Mouse (Mus musculus) MEL (cell line): Measurements from ENCODE around the gene P3h3.

ENCODE experiments used
- CTCF ChIP-seq, 3 experiments: IDR thresholded peaks in 2 of 3; conservative IDR thresholded peaks in 1 of 3; 2 replicates each; pipeline ENCODE4 v1.5.1; 2011 to 2012; ENCODE audit warnings: low read length in 3 of 3, low read depth in 2 of 3, mild to moderate bottlenecking in 2 of 3, improper control_type of control experiment in 1 of 3, inconsistent platforms in 1 of 3, mixed read lengths in 1 of 3, moderate library complexity in 1 of 3; ENCODE audit not compliant: control insufficient read depth in 1 of 3, insufficient read depth in 1 of 3, poor library complexity in 1 of 3, severe bottlenecking in 1 of 3
- NELFE ChIP-seq: IDR thresholded peaks from 2 replicates; pipeline ENCODE4 v1.6.1; 2011; ENCODE audit warnings: low read depth, low read length, improper control_type of control experiment
- POLR2A ChIP-seq, 2 experiments: IDR thresholded peaks; 2 replicates each; pipeline ENCODE4 v1.6.1; 2011 to 2012; ENCODE audit warnings: low read length in 2 of 2, mild to moderate bottlenecking in 2 of 2, control low read depth in 1 of 2, improper control_type of control experiment in 1 of 2, low read depth in 1 of 2, moderate library complexity in 1 of 2; ENCODE audit not compliant: control insufficient read depth in 1 of 2, insufficient read depth in 1 of 2, poor library complexity in 1 of 2
- POLR2AphosphoS2 ChIP-seq: IDR thresholded peaks from 2 replicates; pipeline ENCODE4 v1.6.1; 2011; ENCODE audit warnings: low read length, improper control_type of control experiment
- POLR2AphosphoS5 ChIP-seq: IDR thresholded peaks from 2 replicates; pipeline ENCODE4 v1.6.1; 2012; ENCODE audit warnings: low read depth, borderline replicate concordance, mild to moderate bottlenecking, inconsistent platforms, low read length, moderate library complexity, mixed read lengths
- RAD21 ChIP-seq: IDR thresholded peaks from 2 replicates; pipeline ENCODE4 v1.6.1; 2011; ENCODE audit warnings: mild to moderate bottlenecking, low read depth, low read length, improper control_type of control experiment
- USF2 ChIP-seq, 2 experiments: IDR thresholded peaks; 2 replicates each; pipeline ENCODE4 v1.6.1; 2011 to 2012; ENCODE audit warnings: improper control_type of control experiment in 2 of 2, low read length in 2 of 2, borderline replicate concordance in 1 of 2, inconsistent platforms in 1 of 2, low read depth in 1 of 2, mild to moderate bottlenecking in 1 of 2; ENCODE audit not compliant: insufficient read depth in 1 of 2

GRCm38 (mm10) chr6:124900801-124901480 lies 43.4 kb upstream of the P3h3 start:
- TF ChIP-seq NELFE (no peak), RAD21 (no peak), USF2 (IDR thresholded peaks at IDR 0.05; ENCODE audit: borderline replicate concordance in 1 of 2, insufficient read depth in 1 of 2, low read depth in 1 of 2, low read length in 2 of 2) (no peak), POLR2A (IDR thresholded peaks at IDR 0.05; ENCODE audit: control insufficient read depth in 1 of 2, insufficient read depth in 1 of 2, low read depth in 1 of 2, low read length in 2 of 2, poor library complexity in 1 of 2) (no peak), POLR2AphosphoS2 (no peak), CTCF (IDR thresholded peaks at IDR 0.05 in 2 of 3, conservative IDR thresholded peaks at IDR 0.05 in 1 of 3; ENCODE audit: control insufficient read depth in 1 of 3, insufficient read depth in 1 of 3, low read depth in 2 of 3, low read length in 3 of 3, poor library complexity in 1 of 3, severe bottlenecking in 1 of 3) (no peak), POLR2AphosphoS5 (no peak)
